In genomic region chr17:12042561-12043256, GRCm38 (mm10) we compare ENCODE assay signal across 9 mouse cellular contexts.
A peak's percentile ranks its signal among the peaks of the same experiment; 100 is the strongest.
DNase-seq lines count a peak whose midpoint lies in the region; ATAC-seq and TF ChIP-seq lines count a peak whose summit lies in the region.
"Had no signal": no experiment of that assay in that cellular context is flagged by ENCODE, and none has a peak within 500 bp of the region (broad histone marks: within the 10 kb centered on the region; RNA-seq: fewer than 3 reads in every experiment).

No protein-coding gene starts in this region.

- H3K4me3 ChIP-seq in midbrain, postnatal 0 days (ENCODE audit: low read depth, low read length), result no peak overlapping the region
- H3K4me3 ChIP-seq: hindbrain, embryonic 15.5 days; neural tube, embryonic 13.5 days had no signal

- ATAC-seq in midbrain, postnatal 0 days (ENCODE audit: low FRiP score), result no peak

- H3K4me2 ChIP-seq in midbrain, postnatal 0 days (ENCODE audit: low read depth, low read length, poor library complexity, severe bottlenecking), result no peak overlapping the region
- H3K4me2 ChIP-seq: hindbrain, embryonic 15.5 days; neural tube, embryonic 13.5 days had no signal

- 38% methylated on average over 14 of the region's 14 CpGs for WGBS in midbrain, postnatal 0 days

- no peak for TF ChIP-seq CTCF in midbrain, postnatal 0 days (IDR thresholded peaks at IDR 0.05)

- H3K9ac ChIP-seq in midbrain, postnatal 0 days (replicated peaks; ENCODE audit: low read length, poor library complexity, severe bottlenecking), result no peak overlapping the region
- H3K9ac ChIP-seq: hindbrain, embryonic 15.5 days; neural tube, embryonic 13.5 days had no signal

- peak; percentile 57 for DNase-seq in c-Kit-positive CD71-positive TER-119-positive erythroid progenitor cells, embryonic 14.5 days (ENCODE audit: low spot score)
- DNase-seq in frontal cortex, postnatal 10 days (ENCODE audit: low spot score in 2 of 2), result peak; percentile 50 to 67
- peak; percentile 55 to 84 for DNase-seq in left cerebral cortex, postnatal 14 days (ENCODE audit: low spot score in 2 of 2)
- DNase-seq in midbrain, postnatal 0 days (ENCODE audit: low spot score), result peak; percentile 50
- DNase-seq in spleen, adult 18-20 months, result no peak
- DNase-seq in kidney, postnatal 14 days, result no peak
- DNase-seq in adrenal gland, postnatal 10 days, result no peak

- no peak overlapping the region for H3K27ac ChIP-seq in midbrain, postnatal 0 days (ENCODE audit: low read depth, low read length)
- H3K27ac ChIP-seq: hindbrain, embryonic 15.5 days; neural tube, embryonic 13.5 days had no signal

- no peaks in the 10 kb centered on the region for H3K4me1 ChIP-seq in midbrain, postnatal 0 days (ENCODE audit: insufficient read depth, low read length)

- H3K27me3 ChIP-seq in midbrain, postnatal 0 days (ENCODE audit: insufficient read depth, low read length), result no peaks in the 10 kb centered on the region
- H3K27me3 ChIP-seq: hindbrain, embryonic 15.5 days; neural tube, embryonic 13.5 days had no signal

- no peaks in the 10 kb centered on the region for H3K9me3 ChIP-seq in midbrain, postnatal 0 days (ENCODE audit: low read length)
- H3K9me3 ChIP-seq: hindbrain, embryonic 15.5 days; neural tube, embryonic 13.5 days had no signal

- H3K36me3 ChIP-seq in midbrain, postnatal 0 days (ENCODE audit: insufficient read depth, low read length), result no peaks in the 10 kb centered on the region
- H3K36me3 ChIP-seq: hindbrain, embryonic 15.5 days; neural tube, embryonic 13.5 days had no signal

- intact Hi-C loops in left cerebral cortex, postnatal 14 days (cut with DNase I), result no loop called here

Comparison
In these comparisons a context has a peak if more than half of its experiments do, and no peak if none do; other contexts are left out.
1. DNase-seq: peak in c-Kit-positive CD71-positive TER-119-positive erythroid progenitor cells, embryonic 14.5 days (single experiment), frontal cortex, postnatal 10 days (2 of 2), left cerebral cortex, postnatal 14 days (2 of 2) and midbrain, postnatal 0 days (single experiment); none in spleen, adult 18-20 months (0 of 2), kidney, postnatal 14 days (single experiment) and adrenal gland, postnatal 10 days (single experiment).